Mouse (Mus musculus) forebrain, postnatal 0 days (tissue): ENCODE data around the gene Nr3c2. TPM values are rescaled to one million over a fixed set of nuclear protein-coding genes. Genes with fewer than 3 reads are reported as not detected.

Source experiments
- ATAC-seq: fragments of 200-750 bp; cut with Nextera tagmentation; 2 replicates; pipeline ENCODE4 v1.8.0; 2017; ENCODE audit warnings: mild to moderate bottlenecking, moderate library complexity
- DNase-seq: peaks from one replicate; pipeline ENCODE4 v3.0.0-alpha.2; 2015
- H3K27ac ChIP-seq: fragments of 300-500 bp; sonication (generic); 2 replicates; pipeline ENCODE4 v1.5.1; 2014; ENCODE audit warnings: low read depth, mild to moderate bottlenecking, antibody characterized with exemption, low read length, moderate library complexity, mixed read lengths
- H3K27me3 ChIP-seq: fragments of 300-500 bp; sonication (generic); 2 replicates; pipeline ENCODE4 v1.6.1; 2014; ENCODE audit warnings: mild to moderate bottlenecking, low read length, mixed read lengths; ENCODE audit not compliant: insufficient read depth
- H3K36me3 ChIP-seq: fragments of 300-500 bp; sonication (generic); 2 replicates; pipeline ENCODE4 v1.6.1; 2014; ENCODE audit warnings: mild to moderate bottlenecking, moderate library complexity; ENCODE audit not compliant: insufficient read depth
- H3K4me1 ChIP-seq: fragments of 300-500 bp; sonication (generic); 2 replicates; pipeline ENCODE4 v1.6.1; 2014; ENCODE audit warnings: antibody characterized with exemption; ENCODE audit not compliant: insufficient read depth
- H3K4me2 ChIP-seq: fragments of 300-500 bp; sonication (generic); 2 replicates; pipeline ENCODE4 v1.6.1; 2014; ENCODE audit warnings: low read depth, mild to moderate bottlenecking, moderate library complexity
- H3K4me3 ChIP-seq: fragments of 300-500 bp; sonication (generic); 2 replicates; pipeline ENCODE4 v1.5.1; 2014; ENCODE audit warnings: low read depth, low read length, mixed read lengths
- H3K9ac ChIP-seq: fragments of 300-500 bp; sonication (generic); 2 replicates; pipeline ENCODE4 v1.6.1; 2014; ENCODE audit warnings: mild to moderate bottlenecking
- H3K9me3 ChIP-seq: fragments of 300-500 bp; sonication (generic); 2 replicates; pipeline ENCODE4 v1.6.1; 2016; ENCODE audit warnings: low read length
- CTCF ChIP-seq: sonication (generic); IDR thresholded peaks from 2 replicates; pipeline ENCODE4 v1.5.1; 2016; ENCODE audit warnings: antibody characterized with exemption, control low read depth, low read depth
- WGBS: fragments of 180-500 bp; shearing (Covaris S2); extraction: QIAGEN DNeasy Blood & Tissue Kit; methylation state at CpG from one replicate; pipeline ENCODE4 v1.1.7; 2014; 5-methylcytosine and 5-hydroxymethylcytosine counted together
- polyA plus RNA-seq: library from polyadenylated mRNA; unstranded; fragments of >200 nt; fragmentation: Nextera tagmentation; extraction: Ambion mirVana; gene quantifications from 2 replicates; pipeline ENCODE4 v1.2.1, GENCODE M21; 2015
- total RNA-seq: library from RNA; depleted of rRNA; stranded (reverse); fragments of >200 nt; gene quantifications from 2 replicates; pipeline ENCODE4 v1.2.3, GENCODE M21; 2014

Nr3c2 gene
- total and polyA plus RNA-seq, 2 experiments from 2014 or later = 10.4 to 13.4 TPM

GRCm38 (mm10) chr8:77102879-77103278, 203.6 kb downstream of the Nr3c2 start:
- Histone ChIP-seq H3K4me1 (no peaks in the 10 kb centered on the region), H3K9me3 (no peaks in the 10 kb centered on the region), H3K4me3 (no peak overlapping the region), H3K9ac (no peak overlapping the region), H3K27ac (no peak overlapping the region), H3K27me3 (no peaks in the 10 kb centered on the region), H3K36me3 (no peaks in the 10 kb centered on the region), H3K4me2 (no peak overlapping the region)
- no peak for TF ChIP-seq CTCF
- 96% methylated on average over 7 of the region's 7 CpGs for WGBS
- ATAC-seq (no peak), DNase-seq (no peak)

GRCm38 (mm10) chr8:77112719-77113118, 213.5 kb downstream of the Nr3c2 start:
- Histone ChIP-seq H3K36me3 (no peaks in the 10 kb centered on the region), H3K9me3 (no peaks in the 10 kb centered on the region), H3K27me3 (no peaks in the 10 kb centered on the region), H3K4me1 (no peaks in the 10 kb centered on the region), H3K27ac (no peak overlapping the region), H3K4me2 (no peak overlapping the region), H3K4me3 (no peak overlapping the region), H3K9ac (no peak overlapping the region)
- 88% methylated on average over 2 of the region's 2 CpGs for WGBS
- TF ChIP-seq CTCF = no peak
- ATAC-seq (no peak), DNase-seq (no peak)

- ATAC-seq = no peak
- no peaks in the 10 kb centered on the region for H3K9me3 ChIP-seq
- no peaks in the 10 kb centered on the region for H3K27me3 ChIP-seq
- H3K4me2 ChIP-seq = no peak overlapping the region
- 90% methylated on average over 10 of the region's 10 CpGs for WGBS
- no peak overlapping the region for H3K27ac ChIP-seq
- TF ChIP-seq CTCF = no peak
- no peaks in the 10 kb centered on the region for H3K4me1 ChIP-seq
- no peak overlapping the region for H3K4me3 ChIP-seq
- no peaks in the 10 kb centered on the region for H3K36me3 ChIP-seq
- DNase-seq = no peak
- H3K9ac ChIP-seq = no peak overlapping the region
Measured at GRCm38 (mm10) chr8:77114769-77115168, 215.5 kb downstream of the Nr3c2 start.

GRCm38 (mm10) chr8:77116419-77117079, 217.3 kb downstream of the Nr3c2 start:
- TF ChIP-seq CTCF = no peak
- H3K36me3 ChIP-seq = no peaks in the 10 kb centered on the region
- 78% methylated on average over 7 of the region's 7 CpGs for whole genome bisulfite sequencing
- H3K27me3 ChIP-seq = no peaks in the 10 kb centered on the region
- no peak overlapping the region for H3K4me3 ChIP-seq
- ATAC-seq (no peak), DNase-seq (no peak)
- no peaks in the 10 kb centered on the region for H3K4me1 ChIP-seq
- H3K9ac ChIP-seq = no peak overlapping the region
- no peaks in the 10 kb centered on the region for H3K9me3 ChIP-seq
- no peak overlapping the region for H3K27ac ChIP-seq
- H3K4me2 ChIP-seq = no peak overlapping the region

DNA sequence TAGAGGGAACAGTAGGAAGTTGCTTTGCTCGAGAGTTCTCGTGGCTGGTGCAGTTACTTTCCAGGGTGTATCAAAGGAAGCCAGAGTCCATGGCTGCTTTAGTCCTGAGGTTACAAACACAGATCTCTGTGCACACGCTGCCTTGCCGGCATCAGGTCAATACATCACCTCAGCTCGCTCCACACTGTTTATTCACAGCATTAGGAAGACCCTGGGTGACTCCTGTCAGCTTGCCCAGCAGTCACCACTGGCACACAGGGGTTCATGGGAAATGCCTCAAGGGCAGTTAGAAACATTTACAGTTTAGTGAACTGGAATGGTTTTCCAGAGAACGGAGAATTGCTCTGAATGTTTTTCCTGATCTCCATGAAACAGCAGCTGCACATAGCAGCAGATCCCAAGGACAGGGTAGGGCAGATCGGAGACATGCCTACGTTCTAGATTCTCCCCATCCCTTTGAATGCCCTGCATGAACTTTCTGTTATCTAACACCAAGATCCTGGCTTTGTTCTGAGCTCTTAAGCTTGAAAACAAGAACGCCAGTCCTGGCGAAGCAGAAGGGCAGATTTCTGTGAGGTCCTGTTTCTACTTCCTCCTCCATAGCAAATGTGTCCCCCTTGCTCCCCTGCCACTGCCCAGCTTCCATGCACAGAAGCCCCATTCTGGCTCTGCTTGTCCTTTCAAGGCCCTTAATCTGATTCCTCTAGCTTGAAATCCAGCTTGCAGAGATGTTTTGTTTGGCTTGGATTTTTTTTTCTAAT, 221.7 kb downstream of the Nr3c2 start:
- Histone ChIP-seq H3K36me3 (no peaks in the 10 kb centered on the region), H3K9me3 (no peaks in the 10 kb centered on the region), H3K4me1 (no peaks in the 10 kb centered on the region), H3K4me2 (no peak overlapping the region), H3K27ac (no peak overlapping the region), H3K27me3 (no peaks in the 10 kb centered on the region), H3K9ac (no peak overlapping the region), H3K4me3 (no peak overlapping the region)
- no peak for TF ChIP-seq CTCF
- DNase-seq (no peak), ATAC-seq (no peak)
- 62% methylated on average over 10 of the region's 10 CpGs for WGBS

GRCm38 (mm10) chr8:77121571-77121890, 222.3 kb downstream of the Nr3c2 start:
- no peak overlapping the region for H3K4me2 ChIP-seq
- no peak for DNase-seq
- no peak overlapping the region for H3K27ac ChIP-seq
- no peaks in the 10 kb centered on the region for H3K27me3 ChIP-seq
- no peaks in the 10 kb centered on the region for H3K4me1 ChIP-seq
- no peak for ATAC-seq
- H3K9ac ChIP-seq = no peak overlapping the region
- no peaks in the 10 kb centered on the region for H3K36me3 ChIP-seq
- 39% methylated on average over 1 of the region's 1 CpGs for WGBS
- H3K9me3 ChIP-seq = no peaks in the 10 kb centered on the region
- no peak for TF ChIP-seq CTCF
- H3K4me3 ChIP-seq = no peak overlapping the region

- Histone ChIP-seq H3K9me3 (no peaks in the 10 kb centered on the region), H3K4me3 (no peak overlapping the region), H3K4me2 (no peak overlapping the region), H3K4me1 (no peaks in the 10 kb centered on the region), H3K9ac (no peak overlapping the region), H3K27ac (no peak overlapping the region), H3K36me3 (no peaks in the 10 kb centered on the region), H3K27me3 (no peaks in the 10 kb centered on the region)
- ATAC-seq (no peak), DNase-seq (no peak)
- TF ChIP-seq CTCF = no peak
- WGBS = 68% methylated on average over 5 of the region's 5 CpGs
Measured at GRCm38 (mm10) chr8:77122300-77122699, 223.1 kb downstream of the Nr3c2 start.
